Mouse (Mus musculus) spleen, adult 2 months (tissue): ENCODE results near the gene Cyp4f18. TPM values are rescaled to one million over a fixed set of nuclear protein-coding genes. Genes with fewer than 3 reads are reported as not detected.
"Not testable (repeated sequence)": the region's sequence is repeated elsewhere in the genome, so short reads cannot be mapped to it uniquely, and the experiment has no call there.

Experiments used
- DNase-seq, 2 experiments: peaks; one replicate each; pipeline versions ENCODE4 v3.0.0 to v3.0.0-alpha.2; 2012 to 2021; ENCODE audit warnings: low spot score in 2 of 2, low read depth in 1 of 2
- H3K27ac ChIP-seq: fragments of 200-500 bp; 2 replicates; pipeline ENCODE4 v1.5.1; 2012; ENCODE audit warnings: low read length, inconsistent platforms; ENCODE audit not compliant: insufficient read depth
- H3K27me3 ChIP-seq: fragments of 200-500 bp; 2 replicates; pipeline ENCODE4 v1.6.1; 2012; ENCODE audit warnings: mild to moderate bottlenecking, moderate library complexity, low read length, inconsistent platforms; ENCODE audit not compliant: control insufficient read depth, insufficient read depth
- H3K36me3 ChIP-seq: fragments of 200-500 bp; 2 replicates; pipeline ENCODE4 v1.6.1; 2012; ENCODE audit warnings: mild to moderate bottlenecking, low read length, inconsistent platforms; ENCODE audit not compliant: control insufficient read depth, insufficient read depth
- H3K4me1 ChIP-seq: fragments of 200-500 bp; 2 replicates; pipeline ENCODE4 v1.6.1; 2011; ENCODE audit warnings: inconsistent platforms; ENCODE audit not compliant: control insufficient read depth, insufficient read depth, insufficient read length
- H3K4me3 ChIP-seq: fragments of 200-500 bp; 2 replicates; pipeline ENCODE4 v1.5.1; 2011; ENCODE audit warnings: mild to moderate bottlenecking, inconsistent platforms; ENCODE audit not compliant: insufficient read depth, insufficient read length; ENCODE audit errors: extremely low read depth
- CTCF ChIP-seq: fragments of 200-500 bp; IDR thresholded peaks from 2 replicates; pipeline ENCODE4 v1.5.1; 2011; ENCODE audit warnings: mild to moderate bottlenecking, inconsistent platforms; ENCODE audit not compliant: insufficient read depth, insufficient read length, insufficient replicate concordance; ENCODE audit errors: extremely low read depth
- POLR2A ChIP-seq: fragments of 200-500 bp; IDR thresholded peaks from 2 replicates; pipeline ENCODE4 v1.6.1; 2011; ENCODE audit warnings: low read depth, low read length, inconsistent platforms
- WGBS: fragments of 180-500 bp; shearing (Covaris S2); methylation state at CpG from one replicate; pipeline ENCODE4 v1.1.7; 2018; 5-methylcytosine and 5-hydroxymethylcytosine counted together
- polyA plus RNA-seq: library from polyadenylated mRNA; depleted of rRNA; stranded (reverse); fragments of >200 nt; gene quantifications from 2 replicates; pipeline ENCODE4 v1.2.3, GENCODE M21; 2012; rRNA removed

Gene Cyp4f18
- polyA plus RNA-seq: 80.8 and 95.2 TPM in 2 replicates

DNA sequence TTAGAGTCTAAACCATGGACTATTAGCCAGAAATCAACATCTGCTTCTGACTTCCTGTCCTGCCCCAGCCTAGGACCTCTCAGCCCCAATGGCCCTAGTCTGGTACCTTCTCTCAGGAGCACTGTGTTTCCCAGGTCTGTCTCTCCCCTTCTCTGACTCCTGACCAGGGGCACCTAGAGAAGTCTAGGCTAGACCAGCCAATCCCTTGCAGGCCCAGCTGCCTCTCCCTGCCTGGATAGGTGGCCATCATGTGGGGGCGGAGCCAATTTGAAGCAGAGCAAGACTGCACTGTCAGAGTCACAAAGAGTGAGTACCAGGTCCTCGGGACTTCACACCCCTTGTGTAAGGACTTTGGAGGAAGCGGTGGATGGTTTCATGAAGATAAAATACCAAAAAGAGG, at the start of gene Cyp4f18:
Cyp4f18 (minus strand) TSS at position 154 of the 400 bp plus-strand sequence.
- Histone ChIP-seq H3K27ac (peak within 1 kb of the TSS; percentile 82), H3K4me1 (peaks cover 26% of the 10 kb centered on the region; the same call in 1 of the 2 replicates), H3K36me3 (no peaks in the 10 kb centered on the region), H3K27me3 (no peaks in the 10 kb centered on the region), H3K4me3 (peak within 1 kb of the TSS; percentile 52; the same call in 1 of the 2 replicates)
- TF ChIP-seq POLR2A (no peak; the same call in 1 of the 2 replicates), CTCF (no peak)
- DNase-seq: peak in 1 of 2 experiments; percentile 78
- 63% methylated on average over 3 of the region's 3 CpGs for WGBS

DNA sequence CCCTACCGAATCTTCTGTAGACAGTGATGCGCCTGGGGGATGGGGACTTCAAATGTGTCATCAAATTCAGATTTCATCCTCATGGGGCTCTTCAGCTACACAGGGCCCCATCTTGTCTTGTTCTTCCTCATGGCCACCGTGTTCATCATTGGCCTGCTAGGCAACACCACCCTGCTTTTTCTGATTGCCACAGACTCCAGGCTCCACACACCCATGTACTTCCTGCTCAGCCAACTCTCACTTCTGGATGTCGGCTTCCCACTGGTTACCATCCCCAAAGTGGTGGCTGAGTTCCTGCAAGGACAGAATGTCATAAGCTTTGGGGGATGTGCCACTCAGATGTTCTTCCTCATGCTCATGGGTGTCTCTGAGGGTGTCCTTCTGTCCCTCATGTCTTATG, 48.2 kb upstream of the Cyp4f18 start:
- not testable (repeated sequence) for H3K4me1 ChIP-seq, H3K27me3 ChIP-seq, DNase-seq, H3K4me3 ChIP-seq, H3K27ac ChIP-seq, H3K36me3 ChIP-seq
- WGBS: 92% methylated on average over 3 of the region's 4 CpGs

DNA sequence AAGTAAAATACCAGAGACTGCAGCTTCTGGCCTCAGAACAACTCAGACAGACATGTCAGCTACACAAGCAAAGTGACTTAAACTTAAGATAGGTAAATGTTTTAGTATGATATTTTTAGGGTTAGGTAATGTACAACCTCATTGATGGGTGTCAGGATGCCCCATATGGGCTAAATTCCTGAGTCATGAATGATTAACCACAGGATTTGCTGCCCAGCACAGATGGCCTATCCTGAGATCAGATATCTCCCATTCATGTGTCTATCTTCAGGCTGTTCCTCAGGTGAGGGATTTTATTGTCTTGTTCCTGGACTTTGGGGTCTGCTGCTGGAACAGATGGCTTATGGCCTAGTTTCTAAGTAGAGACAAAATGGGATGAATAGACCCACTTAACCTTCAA, 45.2 kb upstream of the Cyp4f18 start:
- DNase-seq, H3K4me1 ChIP-seq, H3K27ac ChIP-seq, H3K4me3 ChIP-seq, H3K36me3 ChIP-seq, H3K27me3 ChIP-seq: not testable (repeated sequence)

- Histone ChIP-seq H3K4me3 (no peak overlapping the region), H3K27ac (no peak overlapping the region), H3K27me3 (no peaks in the 10 kb centered on the region), H3K4me1 (peaks cover 10% of the 10 kb centered on the region), H3K36me3 (no peaks in the 10 kb centered on the region)
- WGBS: 60% methylated on average over 1 of the region's 1 CpGs
- TF ChIP-seq POLR2A (no peak), CTCF (no peak)
- DNase-seq: peak in 1 of 2 experiments; percentile 7
These were observed 33.1 kb upstream of the Cyp4f18 start for GRCm38 (mm10) chr8:72042493-72042892.

GRCm38 (mm10) chr8:72040918-72041317, 31.5 kb upstream of the Cyp4f18 start, which contains the start of gene Olfr372:
Olfr372 (plus strand) TSS chr8:72041218.
- H3K4me1 ChIP-seq: peaks cover 10% of the 10 kb centered on the region
- H3K4me3 ChIP-seq, H3K27me3 ChIP-seq, DNase-seq, H3K36me3 ChIP-seq, H3K27ac ChIP-seq: not testable (repeated sequence)
- WGBS: 91% methylated on average over 4 of the region's 4 CpGs

GRCm38 (mm10) chr8:72032926-72033325, 23.5 kb upstream of the Cyp4f18 start:
- WGBS: 9% methylated on average over 4 of the region's 4 CpGs
- DNase-seq: peak in 1 of 2 experiments; percentile 64
- H3K4me1 ChIP-seq, H3K27me3 ChIP-seq, H3K36me3 ChIP-seq, H3K4me3 ChIP-seq, H3K27ac ChIP-seq: not testable (repeated sequence)

DNA sequence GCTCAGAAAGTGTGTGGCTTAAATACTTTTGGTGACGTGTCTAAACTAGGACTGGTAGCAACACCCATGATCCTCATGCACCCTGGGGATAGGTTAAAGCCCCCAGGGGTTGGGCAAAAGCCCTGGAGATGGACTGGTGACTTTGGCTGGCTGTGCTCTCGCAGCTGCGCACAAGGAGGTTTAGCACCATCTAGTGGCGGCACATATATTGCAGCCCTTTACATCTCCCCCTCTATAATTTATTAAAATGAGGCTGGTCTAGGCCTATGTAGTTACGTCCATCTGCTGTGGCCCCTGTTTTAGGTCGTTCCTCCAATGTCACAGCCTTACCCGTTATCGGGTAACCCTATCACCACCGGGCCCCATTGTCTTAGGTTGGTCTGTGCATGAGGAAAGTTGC, 15.5 kb upstream of the Cyp4f18 start:
- not testable (repeated sequence) for H3K27me3 ChIP-seq, H3K4me3 ChIP-seq, H3K36me3 ChIP-seq, H3K27ac ChIP-seq, H3K4me1 ChIP-seq
- 1% methylated on average over 4 of the region's 9 CpGs for WGBS
- peak in 1 of 2 experiments; percentile 38 for DNase-seq

GRCm38 (mm10) chr8:72019816-72020215, 10.4 kb upstream of the Cyp4f18 start:
- TF ChIP-seq CTCF (no peak), POLR2A (no peak)
- 86% methylated on average over 2 of the region's 2 CpGs for WGBS
- Histone ChIP-seq H3K27ac (no peak overlapping the region), H3K4me3 (no peak overlapping the region), H3K36me3 (no peaks in the 10 kb centered on the region), H3K27me3 (no peaks in the 10 kb centered on the region), H3K4me1 (peaks cover 23% of the 10 kb centered on the region; the same call in 1 of the 2 replicates)
- no peak for DNase-seq

DNA sequence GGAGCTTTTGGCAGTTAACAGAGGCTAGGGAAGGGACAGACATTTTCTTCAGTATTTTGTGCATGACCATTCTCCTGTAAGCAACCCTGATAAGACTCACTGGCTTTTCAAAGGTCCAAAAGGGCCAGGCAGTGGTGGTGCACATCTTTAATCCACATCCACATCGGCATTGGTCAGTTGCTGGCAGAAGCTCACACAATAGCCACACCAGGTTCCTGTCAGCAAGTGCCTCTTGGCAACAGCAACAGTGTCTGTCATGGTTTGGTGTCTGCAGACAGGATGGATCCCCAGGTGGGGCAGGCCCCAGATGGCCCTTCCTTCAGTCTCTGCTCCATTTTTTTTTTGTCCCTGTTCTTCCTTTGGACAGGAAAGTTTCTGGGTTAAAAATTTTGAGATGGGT, 9.6 kb upstream of the Cyp4f18 start:
- DNase-seq, H3K27ac ChIP-seq, H3K27me3 ChIP-seq, H3K36me3 ChIP-seq, H3K4me3 ChIP-seq: not testable (repeated sequence)
- H3K4me1 ChIP-seq: peaks cover 27% of the 10 kb centered on the region; the same call in 1 of the 2 replicates
- 77% methylated on average over 1 of the region's 1 CpGs for WGBS
